Mouse (Mus musculus) forelimb bud, embryonic 11.5 days (tissue): ENCODE results near the gene Snx32.

Source experiments
- DNase-seq: peaks from one replicate; pipeline ENCODE4 v3.0.0-alpha.2; 2012; ENCODE audit warnings: low read depth, low spot score

Gene Snx32

DNA sequence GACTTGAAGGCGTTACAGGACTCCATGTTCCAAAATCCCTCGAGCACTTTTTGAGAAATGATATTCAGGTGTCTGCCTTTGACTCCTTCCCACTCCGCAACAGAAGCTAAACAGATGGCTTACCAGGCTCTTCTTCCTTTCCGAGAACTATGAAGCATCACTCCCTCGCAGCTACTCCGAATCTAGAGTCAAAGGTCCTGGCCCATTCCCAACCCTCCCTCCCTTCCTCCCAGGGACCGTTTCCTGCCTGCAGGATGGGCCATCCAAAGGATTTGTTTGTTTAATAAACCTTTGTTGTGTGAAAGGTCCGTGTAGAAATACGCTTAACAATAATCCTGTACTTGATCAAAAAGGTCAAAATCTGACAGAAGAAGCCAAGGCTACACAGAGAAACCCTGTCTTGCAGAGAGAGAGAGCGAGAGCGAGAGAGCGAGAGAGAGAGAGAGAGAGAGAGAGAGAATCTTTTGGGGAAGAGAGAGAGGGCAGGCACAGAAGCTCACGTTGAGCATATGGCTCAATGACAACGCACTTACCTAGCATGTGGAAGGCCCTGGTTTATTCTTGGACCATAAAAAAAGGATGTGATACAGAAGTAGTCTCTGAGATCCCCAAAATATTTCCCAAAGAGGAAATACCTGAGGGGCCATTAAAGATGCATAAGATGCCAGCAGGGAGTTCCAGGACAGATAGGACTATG, 52.4 kb downstream of the Snx32 start, which contains the start of gene Ccdc85b:
TSS of gene Ccdc85b (minus strand) at position 149 of the 697 bp plus-strand sequence.
- no peak for DNase-seq

DNA sequence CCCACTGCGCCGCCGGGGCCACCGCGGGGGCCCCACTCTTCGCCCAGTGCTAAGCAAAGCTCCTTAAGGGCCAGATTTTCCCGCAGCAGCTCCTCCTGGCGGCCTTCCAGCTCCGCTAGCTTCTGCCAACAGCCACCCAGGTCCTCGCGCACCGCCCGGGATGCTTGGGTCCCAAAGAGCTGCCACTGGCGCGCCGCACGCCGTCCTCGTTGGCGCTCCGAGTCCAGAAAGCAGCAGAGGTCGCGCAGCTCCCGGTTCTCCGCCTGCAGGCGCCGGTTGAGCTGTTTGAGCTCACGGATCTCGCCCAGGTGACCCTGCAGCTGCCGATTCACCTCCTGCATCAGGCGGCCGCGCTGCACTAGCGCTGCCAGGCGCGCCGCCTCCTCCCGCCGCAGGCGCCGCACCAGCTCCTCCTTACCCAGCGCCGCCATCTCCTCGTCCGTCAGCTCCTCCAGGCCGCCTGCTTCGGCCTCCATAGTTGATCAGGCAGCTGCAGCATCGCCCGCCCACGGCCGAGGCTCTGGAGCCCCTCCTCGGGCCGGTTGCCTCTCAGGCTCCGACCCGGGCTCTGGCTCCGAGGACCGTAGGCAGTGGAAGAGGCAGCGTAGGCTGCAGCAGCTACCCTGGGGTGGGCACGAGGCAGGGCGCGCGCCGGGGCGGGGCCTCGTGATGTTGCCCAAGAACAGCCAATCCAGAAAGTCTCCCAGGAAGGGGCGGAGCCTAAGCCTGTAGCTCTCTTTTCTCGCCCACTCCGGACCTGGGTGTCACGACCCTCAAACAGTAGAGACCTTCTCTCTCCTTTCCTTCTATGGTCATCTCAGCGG, 53.2 kb downstream of the Snx32 start:
- peak; percentile 88 for DNase-seq

DNA sequence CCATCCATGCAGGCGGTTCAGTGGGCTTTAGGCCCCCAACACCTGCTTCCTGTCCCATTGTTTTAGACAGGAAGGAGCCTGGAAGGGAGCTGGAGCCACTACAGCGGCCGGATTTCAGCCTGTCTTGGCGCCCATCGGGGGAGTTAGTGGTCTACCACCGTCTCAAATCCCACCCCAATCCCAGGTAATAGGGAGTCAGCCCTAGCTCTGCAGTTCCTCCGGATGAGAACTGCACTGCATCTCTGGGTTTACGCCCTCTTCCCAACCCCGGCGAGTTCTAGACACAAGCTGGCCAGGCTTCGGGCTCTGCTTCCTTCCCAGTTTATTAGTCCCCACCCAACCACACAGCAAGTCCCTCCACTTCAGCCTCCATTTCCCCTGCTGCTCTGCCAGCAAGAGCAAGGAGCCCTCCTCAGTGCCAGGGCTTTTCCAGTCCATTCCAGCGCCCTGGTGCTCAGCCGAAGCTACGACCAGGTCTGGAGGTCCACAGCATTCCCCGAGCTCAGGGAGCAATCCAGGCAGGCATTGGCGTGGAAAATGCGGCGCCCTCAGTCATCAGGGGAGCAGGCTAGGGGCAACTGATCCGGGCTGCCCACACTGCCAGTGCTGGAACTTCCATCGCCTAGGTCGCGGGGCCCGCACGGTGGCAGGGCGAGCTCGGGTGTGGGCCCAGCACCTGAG, 54.0 kb downstream of the Snx32 start:
- DNase-seq = peak; percentile 14

DNA sequence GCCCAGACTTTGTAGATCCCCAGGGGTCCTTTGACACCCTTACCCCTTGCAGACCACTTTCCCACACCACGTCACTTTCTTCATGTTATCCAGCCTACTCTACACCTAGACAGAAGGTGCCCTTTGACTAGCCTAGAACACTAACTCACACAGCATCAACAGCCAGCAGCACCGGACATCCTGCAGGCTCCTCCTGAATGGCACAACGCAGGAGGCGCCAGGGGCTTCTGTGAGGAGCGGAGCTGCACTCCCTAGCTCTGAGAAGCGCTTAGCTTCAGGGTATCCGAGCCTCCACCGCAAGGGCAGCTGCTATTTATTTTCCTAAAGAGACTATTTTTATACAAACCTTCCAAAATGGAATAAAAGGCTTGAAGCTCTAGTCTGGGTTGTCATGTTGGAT, 54.8 kb downstream of the Snx32 start:
- no peak for DNase-seq

DNA sequence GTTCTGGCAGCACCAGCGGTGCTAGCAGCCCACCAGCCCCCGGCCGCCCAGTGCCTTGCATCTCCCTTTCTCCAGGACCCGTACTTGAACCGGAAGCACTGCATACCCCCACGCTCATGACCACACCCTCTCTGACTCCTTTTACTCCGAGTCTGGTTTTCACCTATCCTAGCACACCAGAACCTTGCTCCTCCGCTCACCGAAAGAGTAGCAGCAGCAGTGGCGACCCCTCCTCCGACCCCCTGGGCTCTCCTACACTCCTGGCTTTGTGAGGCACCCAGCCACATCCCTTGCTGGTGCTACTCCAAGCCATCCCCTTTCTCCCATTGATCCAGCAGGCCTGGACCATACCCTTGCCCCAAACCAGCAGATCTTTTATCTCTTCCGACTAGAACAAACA, 55.3 kb downstream of the Snx32 start:
- no peak for DNase-seq

DNA sequence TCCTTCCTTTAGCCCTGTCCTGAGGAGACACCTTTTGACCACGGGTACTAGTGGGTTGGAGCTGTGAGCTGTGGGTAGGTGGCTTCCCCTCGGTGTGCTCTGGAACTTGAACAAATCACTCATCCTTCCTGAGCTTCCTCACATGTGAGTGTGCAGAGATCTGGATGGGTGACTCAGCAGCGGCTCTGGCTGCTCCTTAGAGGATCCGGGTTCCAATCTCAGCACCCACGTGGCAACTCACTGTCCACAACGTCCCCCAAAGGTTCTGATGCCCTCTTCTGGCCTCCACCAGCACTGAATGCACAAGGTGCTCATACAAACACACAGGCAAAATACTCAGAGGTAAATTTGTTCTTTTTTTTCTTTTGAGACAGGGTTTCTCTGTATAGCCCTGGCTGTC, 58.6 kb downstream of the Snx32 start:
- no peak for DNase-seq

DNA sequence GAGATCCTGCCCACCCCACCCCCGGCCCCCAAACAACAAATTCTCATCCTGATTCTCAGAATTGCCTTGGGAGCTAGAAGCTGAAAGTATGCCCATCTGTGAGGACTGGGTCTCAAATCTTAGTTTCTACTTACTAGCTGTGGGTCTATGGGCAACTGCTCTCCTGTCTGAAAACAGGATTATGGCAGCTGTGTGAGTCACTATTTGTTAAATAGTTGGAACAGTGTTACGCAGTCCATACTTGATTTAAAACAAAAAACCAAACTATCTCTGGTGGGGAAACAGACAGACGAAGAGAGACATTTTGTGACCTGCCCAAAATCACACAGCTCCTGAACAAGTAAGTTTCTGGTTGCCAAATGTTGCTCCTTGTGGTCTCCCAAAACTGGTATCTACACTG, 60.7 kb downstream of the Snx32 start:
- no peak for DNase-seq

DNA sequence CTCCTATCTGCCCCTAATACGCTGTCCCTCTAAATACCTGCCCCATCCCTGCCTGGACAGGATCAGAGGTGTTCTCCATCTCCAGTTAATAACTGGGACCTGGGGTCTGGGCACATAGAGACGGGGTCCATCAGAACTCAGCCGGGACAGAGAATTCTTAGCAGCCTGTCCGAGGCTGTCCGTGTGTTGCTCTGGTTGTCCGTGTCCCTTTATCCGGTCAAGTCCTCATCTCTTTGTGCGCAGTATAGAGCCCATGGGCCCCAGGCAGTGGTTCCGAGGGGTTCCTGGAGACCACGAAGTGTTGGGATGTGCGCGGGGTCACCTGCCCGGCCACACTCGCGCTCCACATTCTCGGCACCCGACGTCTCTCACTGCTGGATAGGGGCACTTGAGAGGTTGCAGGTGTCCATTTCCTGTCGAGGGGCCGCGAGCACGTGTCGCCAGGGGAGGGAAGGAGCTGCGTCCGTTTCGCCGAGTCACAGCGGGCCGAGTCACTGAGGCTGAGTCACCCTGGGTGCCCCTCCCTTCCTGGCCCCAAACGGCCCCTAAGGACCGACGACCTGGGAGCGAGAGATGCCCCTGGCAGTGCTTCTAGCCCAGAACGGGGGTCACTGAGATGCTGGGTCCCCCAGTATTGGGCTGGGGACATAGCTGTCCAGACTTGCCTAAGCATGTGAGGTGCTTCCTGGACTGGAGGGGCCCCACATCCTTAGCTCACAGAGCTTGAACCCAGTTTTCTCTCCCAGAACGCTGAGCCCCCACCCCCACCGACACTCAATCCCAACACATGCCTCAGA, 61.8 kb downstream of the Snx32 start:
- peak; percentile 12 for DNase-seq

DNA sequence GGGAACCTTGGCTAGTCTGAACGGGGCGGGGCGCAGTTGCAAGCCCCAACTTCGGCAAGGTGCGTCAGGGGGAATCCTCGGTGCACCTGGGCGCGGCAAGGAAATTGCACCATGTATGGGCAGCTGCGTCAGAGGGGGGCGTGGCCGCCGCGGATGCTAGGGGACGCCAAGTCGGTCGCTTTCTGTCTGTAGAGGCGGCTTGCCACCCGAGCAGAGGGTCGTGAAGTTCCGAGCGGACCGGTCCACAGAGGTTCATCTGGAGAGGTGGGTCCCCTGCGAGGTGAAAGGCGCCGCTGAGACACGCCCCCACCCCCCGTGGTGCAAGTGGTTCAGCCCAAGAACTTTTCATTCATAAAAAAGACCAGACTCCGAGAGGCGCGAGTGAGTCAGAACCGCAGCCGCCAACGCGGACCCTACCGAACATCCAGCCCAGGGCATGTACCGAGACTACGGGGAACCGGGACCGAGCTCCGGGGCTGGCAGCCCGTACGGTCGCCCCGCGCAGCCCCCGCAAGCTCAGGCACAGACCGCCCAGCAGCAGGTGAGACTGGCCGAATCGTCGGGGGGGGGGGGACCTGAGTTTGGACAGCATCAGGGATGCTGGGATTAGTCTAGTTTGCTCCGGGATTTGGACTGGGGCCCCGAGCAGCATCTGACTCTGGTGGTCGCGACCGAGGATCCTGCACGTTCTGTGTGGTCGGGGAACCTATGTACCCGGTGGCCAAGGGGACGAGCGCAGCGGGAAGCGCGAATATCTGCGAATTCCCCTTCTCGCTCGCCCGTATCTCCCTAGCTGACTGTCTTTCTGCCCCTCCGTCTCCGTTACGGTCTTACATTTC, 62.6 kb downstream of the Snx32 start, which contains the start of gene Fosl1:
TSS of gene Fosl1 (plus strand) at position 33 of the 839 bp plus-strand sequence.
- DNase-seq = peak; percentile 41

DNA sequence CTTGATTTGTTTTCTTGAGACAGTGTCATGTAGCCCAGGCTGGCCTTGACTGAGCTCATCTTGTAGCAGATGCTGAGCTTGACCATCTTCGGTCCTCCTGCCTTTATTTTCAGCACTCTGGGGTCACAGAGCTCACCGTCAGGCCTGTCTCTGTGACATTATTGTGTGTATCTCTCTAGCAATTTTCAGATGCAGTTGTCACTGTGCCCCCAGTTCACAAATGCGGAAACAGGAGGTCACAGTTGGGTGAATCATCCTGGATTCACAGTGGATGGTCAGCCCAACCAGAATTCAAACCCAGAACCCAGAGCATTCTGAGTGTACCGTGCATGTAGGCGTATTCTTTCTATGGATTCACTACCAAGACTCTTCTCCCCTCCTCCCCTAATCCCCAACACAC, 64.6 kb downstream of the Snx32 start:
- no peak for DNase-seq

DNA sequence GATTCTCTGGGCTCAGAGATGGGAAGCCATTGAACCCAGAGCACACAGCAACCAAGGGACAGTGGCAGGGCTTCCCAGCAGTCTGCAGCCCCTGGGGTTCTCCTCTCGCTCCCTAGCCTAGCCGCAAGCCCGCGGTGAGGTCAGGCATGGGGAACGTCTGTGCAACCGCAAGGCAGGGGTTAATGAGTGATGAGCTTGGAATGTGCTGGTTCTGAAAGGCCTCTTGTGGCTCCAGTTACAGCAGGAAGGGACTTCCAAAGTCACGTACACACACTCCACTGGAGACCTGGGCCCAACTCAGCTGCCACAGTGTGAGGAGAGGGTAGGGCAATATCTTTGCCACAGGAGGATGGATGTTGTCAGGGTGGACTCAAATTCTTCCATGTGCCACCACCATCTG, 65.4 kb downstream of the Snx32 start:
- DNase-seq = no peak

DNA sequence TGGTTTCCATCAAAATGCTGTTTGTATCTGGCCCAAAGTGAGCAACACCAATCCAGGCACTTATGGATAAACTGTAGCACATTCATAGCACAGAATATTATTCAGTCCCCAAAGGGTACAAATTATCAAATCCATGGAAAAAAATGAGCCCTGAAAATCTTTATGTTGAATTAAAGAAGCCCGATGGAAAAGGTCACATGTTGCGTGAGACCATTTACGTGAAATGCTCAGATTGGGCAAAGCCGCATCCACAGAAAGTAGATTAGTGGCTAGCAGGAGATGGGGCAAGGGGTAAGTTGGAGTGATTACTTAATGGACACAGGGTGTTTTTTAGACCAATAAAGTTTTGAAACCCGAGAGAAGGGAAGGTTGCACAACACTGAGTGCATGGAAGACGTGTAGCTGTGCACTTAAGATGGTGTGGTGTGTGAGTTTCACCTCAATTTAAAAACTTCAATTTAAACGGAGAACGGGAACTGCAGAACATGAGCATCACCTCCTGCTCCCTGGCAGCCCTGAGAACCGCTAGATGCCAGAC, 65.9 kb downstream of the Snx32 start:
- DNase-seq = no peak
